Mouse (Mus musculus): Measurements from ENCODE around the gene Srsf1. TPM values are rescaled to one million over a fixed set of nuclear protein-coding genes. Genes with fewer than 3 reads are reported as not detected.
A peak's percentile ranks its signal among the peaks of the same experiment; 100 is the strongest.
"Not testable (repeated sequence)": the region's sequence is repeated elsewhere in the genome, so short reads cannot be mapped to it uniquely, and the experiment has no call there.

Gene Srsf1
- polyA plus RNA-seq, 1 experiment from 2014 or later, result 340 TPM

- not testable (repeated sequence) for ATAC-seq (ENCODE audit: low FRiP score, low read depth); H3K9me3 ChIP-seq; H3K27me3 ChIP-seq; H3K4me2 ChIP-seq (replicated peaks); H3K4me3 ChIP-seq; H3K27ac ChIP-seq; H3K9ac ChIP-seq
- 93% methylated on average over 3 of the region's 3 CpGs for WGBS
- Histone ChIP-seq H3K4me1 (peaks cover 20% of the 10 kb centered on the region), H3K36me3 (peaks cover 22% of the 10 kb centered on the region)
These were observed 2.0 kb upstream of the Srsf1 start for GRCm38 (mm10) chr11:88045159-88045558.

- Histone ChIP-seq H3K4me2 (replicated peaks) (no peak overlapping the region), H3K9ac (no peak overlapping the region), H3K9me3 (no peaks in the 10 kb centered on the region), H3K4me1 (peaks cover 25% of the 10 kb centered on the region), H3K27ac (no peak overlapping the region), H3K36me3 (peaks cover 26% of the 10 kb centered on the region), H3K4me3 (0 out of 2 replicates have a peak overlapping the region, but pooled peaks have one; percentile 98), H3K27me3 (no peaks in the 10 kb centered on the region)
- WGBS, result 87% methylated on average over 4 of the region's 4 CpGs
- no peak for ATAC-seq (ENCODE audit: low FRiP score, low read depth)
These were observed 1.3 kb upstream of the Srsf1 start for GRCm38 (mm10) chr11:88045878-88046277.

GRCm38 (mm10) chr11:88046323-88046937, 743 bp upstream of the Srsf1 start:
- Histone ChIP-seq H3K27me3 (no peaks in the 10 kb centered on the region), H3K4me1 (peaks cover 28% of the 10 kb centered on the region), H3K27ac (no peak overlapping the region), H3K4me3 (peak overlapping the region; percentile 98), H3K36me3 (peaks cover 29% of the 10 kb centered on the region), H3K9me3 (no peaks in the 10 kb centered on the region), H3K4me2 (replicated peaks) (peak overlapping the region; percentile 87), H3K9ac (peak overlapping the region; percentile 100)
- no peak for ATAC-seq (ENCODE audit: low FRiP score, low read depth)
- WGBS, result 59% methylated on average over 17 of the region's 17 CpGs

- no peaks in the 10 kb centered on the region for H3K9me3 ChIP-seq
- peaks cover 28% of the 10 kb centered on the region for H3K36me3 ChIP-seq
- under 1% methylated on average over 74 of the region's 76 CpGs for WGBS
- peaks cover 33% of the 10 kb centered on the region for H3K4me1 ChIP-seq
- H3K9ac ChIP-seq, result peak overlapping the region; percentile 100
- peak; percentile 70 for ATAC-seq (ENCODE audit: low FRiP score, low read depth)
- H3K4me3 ChIP-seq, result peak overlapping the region; percentile 98
- H3K27ac ChIP-seq, result peak overlapping the region; percentile 100
- no peaks in the 10 kb centered on the region for H3K27me3 ChIP-seq
- H3K4me2 ChIP-seq (replicated peaks), result peak overlapping the region; percentile 87
These were observed 828 bp downstream of the Srsf1 start for GRCm38 (mm10) chr11:88047871-88048531.

GRCm38 (mm10) chr11:88048961-88049670, 1.9 kb downstream of the Srsf1 start:
- WGBS, result 24% methylated on average over 26 of the region's 26 CpGs
- Histone ChIP-seq H3K4me1 (peaks cover 33% of the 10 kb centered on the region), H3K4me3 (peak overlapping the region; percentile 98), H3K36me3 (peaks cover 33% of the 10 kb centered on the region), H3K27me3 (no peaks in the 10 kb centered on the region), H3K4me2 (replicated peaks) (peak overlapping the region; percentile 87), H3K9me3 (no peaks in the 10 kb centered on the region), H3K9ac (peak overlapping the region; percentile 100), H3K27ac (no peak overlapping the region)
- no peak for ATAC-seq (ENCODE audit: low FRiP score, low read depth)

- Histone ChIP-seq H3K27ac (no peak overlapping the region), H3K27me3 (no peaks in the 10 kb centered on the region), H3K36me3 (peaks cover 33% of the 10 kb centered on the region), H3K9me3 (no peaks in the 10 kb centered on the region), H3K4me3 (peak overlapping the region; percentile 98), H3K4me2 (replicated peaks) (peak overlapping the region; percentile 87), H3K4me1 (peaks cover 33% of the 10 kb centered on the region), H3K9ac (no peak overlapping the region)
- no peak for ATAC-seq (ENCODE audit: low FRiP score, low read depth)
These were observed 2.6 kb downstream of the Srsf1 start for GRCm38 (mm10) chr11:88049732-88050131.

GRCm38 (mm10) chr11:88052638-88053037, 5.5 kb downstream of the Srsf1 start:
- H3K9ac ChIP-seq, result no peak overlapping the region
- H3K27me3 ChIP-seq, result no peaks in the 10 kb centered on the region
- 82% methylated on average over 4 of the region's 4 CpGs for WGBS

GRCm38 (mm10) chr11:88053821-88054220, 6.6 kb downstream of the Srsf1 start:
- Histone ChIP-seq H3K9me3 (no peaks in the 10 kb centered on the region), H3K36me3 (peaks cover 36% of the 10 kb centered on the region), H3K27me3 (no peaks in the 10 kb centered on the region), H3K4me3 (no peak overlapping the region), H3K4me1 (peaks cover 26% of the 10 kb centered on the region), H3K27ac (no peak overlapping the region), H3K4me2 (replicated peaks) (no peak overlapping the region), H3K9ac (no peak overlapping the region)
- WGBS, result 53% methylated on average over 3 of the region's 3 CpGs
- ATAC-seq (ENCODE audit: low FRiP score, low read depth), result no peak

More at GRCm38 (mm10) chr11:88052638-88053037, 5.5 kb downstream of the Srsf1 start:
- Histone ChIP-seq H3K9me3 (no peaks in the 10 kb centered on the region), H3K4me1 (peaks cover 27% of the 10 kb centered on the region), H3K4me2 (replicated peaks) (no peak overlapping the region), H3K27ac (no peak overlapping the region), H3K36me3 (peaks cover 38% of the 10 kb centered on the region), H3K4me3 (no peak overlapping the region)
- ATAC-seq (ENCODE audit: low FRiP score, low read depth), result no peak

- H3K9ac ChIP-seq, result no peak overlapping the region
- H3K4me1 ChIP-seq, result peaks cover 21% of the 10 kb centered on the region
- no peak overlapping the region for H3K4me3 ChIP-seq
- H3K9me3 ChIP-seq, result no peaks in the 10 kb centered on the region
- H3K4me2 ChIP-seq (replicated peaks), result no peak overlapping the region
- no peak overlapping the region for H3K27ac ChIP-seq
- H3K36me3 ChIP-seq, result peaks cover 29% of the 10 kb centered on the region
- 74% methylated on average over 1 of the region's 1 CpGs for WGBS
- H3K27me3 ChIP-seq, result no peaks in the 10 kb centered on the region
- no peak for ATAC-seq (ENCODE audit: low FRiP score, low read depth)
These were observed 7.4 kb downstream of the Srsf1 start for GRCm38 (mm10) chr11:88054589-88054988.

GRCm38 (mm10) chr11:88055777-88056176, 8.6 kb downstream of the Srsf1 start:
- H3K4me1 ChIP-seq, result peaks cover 12% of the 10 kb centered on the region
- H3K36me3 ChIP-seq, result peaks cover 20% of the 10 kb centered on the region
- ATAC-seq (ENCODE audit: low FRiP score, low read depth), result no peak
- 88% methylated on average over 2 of the region's 2 CpGs for WGBS
- no peak overlapping the region for H3K4me3 ChIP-seq
- no peaks in the 10 kb centered on the region for H3K9me3 ChIP-seq
- no peak overlapping the region for H3K27ac ChIP-seq
- H3K4me2 ChIP-seq (replicated peaks), result no peak overlapping the region
- no peaks in the 10 kb centered on the region for H3K27me3 ChIP-seq
- no peak overlapping the region for H3K9ac ChIP-seq

GRCm38 (mm10) chr11:88057788-88058187, 10.6 kb downstream of the Srsf1 start:
- Histone ChIP-seq H3K4me2 (replicated peaks) (no peak overlapping the region), H3K9ac (no peak overlapping the region), H3K4me1 (0 out of 2 replicates have a peak, but pooled peaks cover 3% of the 10 kb centered on the region), H3K27me3 (no peaks in the 10 kb centered on the region), H3K9me3 (no peaks in the 10 kb centered on the region), H3K36me3 (peaks cover 11% of the 10 kb centered on the region), H3K27ac (no peak overlapping the region), H3K4me3 (no peak overlapping the region)
- ATAC-seq (ENCODE audit: low FRiP score, low read depth), result no peak
- WGBS, result 79% methylated on average over 2 of the region's 2 CpGs

GRCm38 (mm10) chr11:88059141-88059540, 12.0 kb downstream of the Srsf1 start:
- no peaks in the 10 kb centered on the region for H3K9me3 ChIP-seq
- H3K27me3 ChIP-seq, result no peaks in the 10 kb centered on the region
- H3K36me3 ChIP-seq, result peaks cover 4% of the 10 kb centered on the region; the same call in 1 of the 2 replicates
- no peak overlapping the region for H3K27ac ChIP-seq
- H3K4me1 ChIP-seq, result 0 out of 2 replicates have a peak, but pooled peaks cover 2% of the 10 kb centered on the region
- H3K9ac ChIP-seq, result no peak overlapping the region
- no peak overlapping the region for H3K4me2 ChIP-seq (replicated peaks)
- no peak overlapping the region for H3K4me3 ChIP-seq
- peak; percentile 73 for ATAC-seq (ENCODE audit: low FRiP score, low read depth)
- 44% methylated on average over 2 of the region's 2 CpGs for WGBS

Measured in limb, embryonic 13.5 days (tissue).